Mouse (Mus musculus): ENCODE results near the gene Gm47996.
A peak's percentile ranks its signal among the peaks of the same experiment; 100 is the strongest.
"Not testable (repeated sequence)": the region's sequence is repeated elsewhere in the genome, so short reads cannot be mapped to it uniquely, and the experiment has no call there.

Gene Gm47996

DNA sequence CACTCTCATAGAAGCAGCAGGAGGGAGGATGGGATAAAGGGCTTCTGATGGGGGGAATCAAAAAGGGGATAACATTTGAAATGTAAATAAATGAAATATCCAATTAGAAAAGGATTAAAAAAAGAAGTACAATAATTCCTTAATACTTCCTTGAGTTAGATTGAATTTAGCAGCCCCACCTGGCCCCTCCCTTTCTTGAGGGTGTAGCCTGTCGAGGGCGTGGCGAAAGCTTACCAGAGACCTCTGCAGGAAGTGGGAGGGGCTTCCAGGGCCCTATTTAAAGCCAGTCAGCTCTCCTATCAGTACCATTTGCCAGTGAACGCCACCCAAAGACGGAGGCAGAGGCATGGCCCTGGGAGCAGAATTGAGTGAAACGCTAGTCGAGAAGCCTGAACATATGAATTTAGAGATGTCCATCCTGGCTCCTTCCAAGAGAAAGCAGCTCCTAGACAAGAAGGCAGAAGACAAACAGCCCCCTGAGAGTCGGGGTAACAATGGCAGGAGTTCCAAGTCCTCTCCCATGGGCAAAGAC is at the start of gene Gm47996:
Gene Gm47996, plus strand, starts transcription at position 308 of the 532 bp plus-strand sequence.
- not testable (repeated sequence) for DNase-seq

DNA sequence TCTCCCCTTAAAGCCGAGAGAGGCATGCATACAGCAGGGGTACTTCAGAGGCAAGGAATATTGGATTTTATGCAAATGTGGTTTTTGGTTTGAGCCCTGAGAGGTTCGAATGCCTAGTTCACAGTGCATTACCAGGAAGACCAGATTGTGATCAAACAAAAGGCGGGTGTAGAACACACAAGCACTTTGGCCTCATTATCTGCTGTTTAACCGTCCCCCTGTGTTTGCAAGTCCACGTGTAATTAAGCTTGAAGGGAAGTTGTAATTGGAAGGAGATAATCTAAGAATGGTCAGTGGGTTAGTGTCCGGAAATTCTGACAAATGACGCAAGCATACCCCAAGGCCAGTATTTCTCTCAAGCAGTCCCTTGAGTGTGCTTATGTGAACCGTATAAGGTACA is 43.9 kb upstream of the Gm47996 start:
- DNase-seq, result no peak

DNA sequence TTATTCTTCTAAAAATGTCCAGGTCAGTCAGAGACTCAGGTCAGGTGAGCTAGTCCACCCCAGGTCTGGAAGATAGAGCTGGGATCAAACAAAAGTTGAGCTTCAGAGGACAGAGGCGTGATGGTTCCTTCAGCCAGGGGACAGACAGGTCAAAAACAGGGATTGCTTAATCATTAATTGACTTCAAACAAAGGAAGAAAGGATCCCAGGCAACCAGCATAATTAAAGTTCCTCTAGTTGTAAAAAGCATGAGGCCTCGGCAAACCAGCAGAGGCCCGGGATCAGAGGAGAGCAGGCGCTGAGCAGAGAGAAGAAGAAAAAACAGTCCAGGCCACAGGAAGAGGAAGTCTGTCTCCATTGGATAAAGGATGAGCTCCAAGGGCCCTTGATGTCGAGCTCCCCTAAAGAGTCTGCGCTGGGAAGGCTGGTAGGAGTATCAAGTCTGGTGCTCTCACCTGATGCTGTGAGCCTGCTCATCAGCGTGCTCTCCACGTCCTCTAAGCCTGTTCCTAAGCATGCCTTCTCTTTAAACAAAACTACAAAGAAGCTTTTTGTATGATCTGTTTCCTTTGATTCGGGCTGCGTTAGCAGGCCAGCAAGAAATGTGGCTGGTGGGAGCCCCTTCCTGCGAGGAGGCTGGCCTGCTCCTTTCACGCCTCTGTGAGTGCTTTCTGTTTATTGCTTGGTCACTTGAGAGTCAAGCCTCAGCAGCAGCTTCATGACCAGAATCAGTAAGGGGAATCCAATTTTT is 42.5 kb upstream of the Gm47996 start:
- no peak for DNase-seq

DNA sequence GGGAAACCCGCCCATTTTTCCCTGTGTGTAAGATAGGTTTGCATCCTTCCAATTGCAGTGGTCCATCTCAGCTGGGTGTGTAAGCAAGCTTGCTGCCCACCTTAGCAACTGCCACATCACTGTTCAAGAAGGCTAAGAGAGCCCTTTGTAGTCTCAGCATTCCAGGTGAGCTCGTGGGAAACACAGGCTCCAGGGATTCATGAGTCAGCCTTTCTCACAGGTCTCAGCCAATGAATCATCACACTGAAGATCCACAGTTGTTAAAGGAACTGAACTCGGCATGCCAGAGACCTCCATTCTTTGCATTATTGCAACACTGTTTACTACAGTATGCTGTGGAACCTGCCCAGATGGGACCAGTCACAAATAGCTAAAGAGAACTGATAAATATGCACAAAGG is 41.3 kb upstream of the Gm47996 start:
- no peak for DNase-seq

DNA sequence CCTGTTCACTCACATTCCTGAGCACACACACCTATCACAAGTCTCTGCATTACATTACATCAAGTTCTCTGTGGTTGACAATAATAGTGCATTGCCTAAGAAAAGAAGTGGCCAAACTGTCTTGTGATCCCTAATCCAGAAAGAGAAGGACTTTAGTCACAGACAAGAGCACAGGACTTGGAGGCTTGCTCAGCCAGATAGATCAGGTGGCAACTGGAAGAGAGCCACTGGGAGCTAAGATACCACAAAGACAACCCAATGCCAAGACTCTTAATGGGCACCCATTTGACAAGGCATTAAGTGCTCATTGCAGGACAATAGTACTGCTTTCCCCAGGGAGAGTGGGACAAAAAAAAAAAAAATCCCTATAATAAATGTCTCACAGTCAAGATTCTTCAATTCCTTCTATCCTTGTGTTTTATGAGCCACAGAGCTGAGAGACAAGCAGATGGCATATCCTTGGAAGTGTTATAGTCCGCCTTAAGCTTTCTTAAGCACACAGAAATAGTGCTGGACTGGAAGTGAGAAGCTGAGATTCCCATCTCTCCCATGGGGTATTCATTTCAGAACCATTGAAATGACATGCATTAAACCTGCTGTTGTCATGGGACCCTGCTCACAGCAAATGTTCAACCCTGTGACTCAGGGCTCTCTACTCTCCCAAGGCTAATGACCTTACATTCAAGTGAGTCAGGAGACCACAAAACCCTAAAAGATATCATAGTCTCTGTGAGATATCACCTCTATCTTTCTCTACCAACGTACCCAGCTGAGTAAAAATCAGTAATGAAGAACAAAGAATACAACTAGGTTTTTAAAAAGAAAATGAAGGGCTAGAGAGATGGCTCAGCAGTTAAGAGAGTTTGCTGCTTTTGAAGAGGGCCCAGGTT is 38.1 kb upstream of the Gm47996 start:
- DNase-seq, result no peak

DNA sequence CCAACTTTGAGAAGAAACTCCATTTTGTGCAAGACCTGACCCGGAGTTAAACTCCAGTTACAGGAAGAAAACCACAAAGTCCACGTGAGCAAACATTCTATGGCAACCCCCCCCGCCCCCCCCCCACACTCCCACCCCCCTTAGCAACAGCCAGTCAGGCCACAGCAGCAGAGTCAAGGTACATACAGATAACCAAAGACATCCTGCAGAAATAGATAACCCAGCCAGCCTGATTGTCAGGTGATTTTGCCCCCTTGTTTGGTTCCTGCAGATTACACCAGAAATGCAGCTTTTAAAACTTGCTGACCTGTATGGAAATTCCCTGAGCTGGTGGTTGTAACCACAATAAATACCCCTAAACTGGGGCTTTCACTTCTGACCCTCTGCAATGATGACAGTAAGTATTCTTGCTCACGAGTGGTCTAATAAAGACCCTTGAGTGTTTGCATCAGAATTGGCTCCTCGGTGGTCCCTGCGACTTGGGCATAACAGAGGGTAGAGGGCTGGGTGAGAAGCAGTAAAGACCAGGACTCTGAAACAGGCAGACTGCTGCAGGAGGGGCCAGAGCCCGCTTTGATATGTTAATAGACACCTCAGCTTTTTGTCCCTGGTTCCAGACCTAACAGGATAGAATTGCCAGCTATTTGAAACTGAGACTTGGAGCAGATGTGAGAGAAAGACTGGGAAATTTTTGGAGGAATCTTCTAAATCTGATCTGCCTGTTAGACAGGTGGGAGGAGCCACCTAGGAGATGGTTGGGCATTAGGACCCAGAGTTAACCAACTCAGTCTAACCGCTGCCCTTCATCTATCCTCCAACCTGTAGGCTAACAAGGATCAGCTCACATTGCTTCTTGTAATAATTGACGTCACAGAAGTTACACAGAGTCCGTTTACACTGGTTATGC is 32.6 kb upstream of the Gm47996 start:
- peak; percentile 75 for DNase-seq

DNA sequence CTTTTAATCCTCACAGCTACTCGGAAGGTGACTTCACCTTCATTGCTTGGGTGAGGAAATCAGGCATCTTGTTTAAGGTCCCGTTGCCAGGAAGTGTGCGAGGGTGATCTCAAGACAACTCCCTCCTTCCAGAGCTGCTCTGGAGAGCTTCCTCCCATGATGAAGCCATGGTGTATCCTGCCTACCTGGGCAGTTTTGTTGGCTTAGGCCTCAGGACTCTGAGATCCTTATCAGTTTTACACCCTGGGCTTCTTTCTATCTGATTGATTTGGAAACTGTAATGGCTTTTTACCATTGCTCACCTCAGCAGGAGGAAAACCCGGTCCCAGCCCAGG is 32.0 kb upstream of the Gm47996 start:
- no peak for DNase-seq

DNA sequence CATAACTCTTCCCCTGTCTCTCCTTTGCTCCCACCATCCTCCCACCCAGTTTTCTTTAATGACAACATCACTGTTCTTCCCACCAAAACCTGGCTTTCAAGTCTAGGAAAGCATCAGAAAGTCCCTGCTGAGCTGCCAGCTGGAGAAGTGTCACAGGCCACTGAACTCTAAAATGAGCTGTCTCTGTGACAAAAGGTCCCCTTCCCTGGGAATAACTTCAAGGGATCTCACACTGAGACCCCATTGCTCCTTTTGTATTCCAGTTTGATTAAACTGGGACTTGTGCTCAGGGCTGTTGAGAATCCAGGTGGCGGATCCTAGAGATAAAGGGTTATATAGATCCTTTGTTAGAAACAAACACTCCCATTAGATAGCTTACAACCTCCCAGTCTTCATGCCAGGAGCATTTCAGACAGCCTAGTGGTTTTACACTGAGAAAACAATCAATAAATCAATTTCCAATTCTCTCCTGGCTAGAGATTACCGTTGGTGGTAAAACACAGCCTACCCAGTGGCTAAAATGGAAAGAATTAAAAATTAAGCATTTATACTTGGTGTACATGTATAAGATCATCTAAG is 31.3 kb upstream of the Gm47996 start:
- DNase-seq, result no peak

DNA sequence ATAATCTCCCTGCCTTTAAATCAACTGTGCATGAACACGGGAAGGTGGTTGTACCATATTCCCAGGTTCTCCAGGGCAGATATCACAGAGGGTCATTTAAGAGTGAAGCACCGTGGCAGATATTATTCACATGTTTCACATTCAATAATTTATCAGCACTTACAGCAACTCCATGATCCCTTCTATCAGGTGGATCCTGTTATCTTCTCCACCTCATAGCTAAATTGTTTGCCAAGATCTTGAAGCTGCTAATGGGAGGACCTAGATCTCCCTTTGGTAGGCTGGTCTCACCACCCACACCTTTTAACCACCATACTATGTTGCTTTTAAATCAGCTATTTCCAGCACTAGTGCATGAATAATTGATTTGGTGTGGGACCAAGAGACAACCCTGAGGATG is 29.8 kb upstream of the Gm47996 start:
- DNase-seq, result no peak

DNA sequence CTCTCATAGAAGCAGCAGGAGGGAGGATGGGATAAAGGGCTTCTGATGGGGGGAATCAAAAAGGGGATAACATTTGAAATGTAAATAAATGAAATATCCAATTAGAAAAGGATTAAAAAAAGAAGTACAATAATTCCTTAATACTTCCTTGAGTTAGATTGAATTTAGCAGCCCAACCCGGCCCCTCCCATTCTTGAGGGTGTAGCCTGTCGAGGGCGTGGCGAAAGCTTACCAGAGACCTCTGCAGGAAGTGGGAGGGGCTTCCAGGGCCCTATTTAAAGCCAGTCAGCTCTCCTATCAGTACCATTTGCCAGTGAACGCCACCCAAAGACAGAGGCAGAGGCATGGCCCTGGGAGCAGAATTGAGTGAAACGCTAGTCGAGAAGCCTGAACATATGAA is 27.7 kb upstream of the Gm47996 start, which contains the start of gene Gm47985:
Gene Gm47985, plus strand, starts transcription at position 272 of the 400 bp plus-strand sequence.
- not testable (repeated sequence) for DNase-seq

DNA sequence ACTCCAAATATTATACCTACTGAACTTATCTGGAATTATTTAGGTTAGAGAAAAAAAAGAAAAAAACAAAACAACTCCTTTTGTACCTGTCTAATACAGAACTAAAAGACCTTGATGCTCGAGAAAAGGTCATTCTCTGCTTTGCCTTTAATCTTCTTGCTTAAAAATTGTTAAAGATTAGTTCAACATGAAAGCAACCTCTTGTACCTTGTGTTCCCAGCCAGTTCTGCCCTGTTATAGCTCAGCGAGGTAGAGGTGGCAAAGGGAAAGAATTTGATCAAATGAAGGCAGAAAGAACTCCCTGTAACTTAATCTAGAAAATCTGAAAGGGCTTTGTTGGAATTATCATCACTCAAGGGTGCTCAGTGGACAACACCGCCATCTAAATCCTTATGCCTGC is 23.7 kb upstream of the Gm47996 start:
- DNase-seq, result not testable (repeated sequence)

DNA sequence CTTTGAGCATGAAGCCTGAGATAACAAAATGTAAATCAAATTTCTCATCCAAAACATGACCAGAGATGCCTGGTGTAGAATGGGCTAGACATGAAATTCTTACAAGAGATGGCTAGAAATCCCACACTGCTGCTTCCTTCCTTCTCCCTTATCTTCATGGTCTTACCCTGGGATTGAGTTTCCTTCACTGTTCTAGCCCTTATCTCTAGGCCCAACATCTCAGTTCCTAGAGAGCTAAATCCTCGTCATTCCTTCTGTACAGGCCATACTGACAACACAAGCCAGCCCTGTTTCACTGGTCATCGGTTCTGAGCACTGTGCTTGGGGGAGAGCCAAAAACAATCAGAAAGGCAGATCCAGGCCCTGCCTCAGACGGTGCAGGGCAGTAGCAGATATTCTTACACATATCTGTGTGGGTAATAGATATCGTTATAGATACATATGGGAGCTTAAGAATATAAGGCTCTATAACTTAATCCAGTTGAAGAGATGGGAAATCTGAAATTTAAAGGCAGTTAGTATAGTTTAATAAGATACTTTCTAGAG is 23.0 kb upstream of the Gm47996 start:
- not testable (repeated sequence) for DNase-seq

DNA sequence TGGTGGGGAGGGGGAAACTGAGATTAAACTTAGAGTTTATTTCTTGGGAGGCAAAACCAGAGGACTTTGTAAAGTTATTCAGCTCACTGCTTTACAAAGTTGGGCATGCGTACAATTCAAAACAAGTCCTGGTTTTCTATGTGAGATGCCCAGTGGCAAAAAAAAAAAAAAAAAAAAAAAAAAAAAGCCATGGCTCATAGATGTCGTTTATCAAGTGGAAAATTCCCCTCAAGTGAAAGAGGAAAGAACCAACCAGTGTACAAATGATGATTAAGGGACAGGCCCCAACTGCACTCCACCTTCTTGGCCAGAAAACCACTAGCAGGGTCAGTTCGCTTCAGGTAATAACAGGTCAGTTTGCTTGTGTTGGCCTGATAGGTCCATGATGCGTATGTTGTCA is 21.5 kb upstream of the Gm47996 start:
- no peak for DNase-seq

DNA sequence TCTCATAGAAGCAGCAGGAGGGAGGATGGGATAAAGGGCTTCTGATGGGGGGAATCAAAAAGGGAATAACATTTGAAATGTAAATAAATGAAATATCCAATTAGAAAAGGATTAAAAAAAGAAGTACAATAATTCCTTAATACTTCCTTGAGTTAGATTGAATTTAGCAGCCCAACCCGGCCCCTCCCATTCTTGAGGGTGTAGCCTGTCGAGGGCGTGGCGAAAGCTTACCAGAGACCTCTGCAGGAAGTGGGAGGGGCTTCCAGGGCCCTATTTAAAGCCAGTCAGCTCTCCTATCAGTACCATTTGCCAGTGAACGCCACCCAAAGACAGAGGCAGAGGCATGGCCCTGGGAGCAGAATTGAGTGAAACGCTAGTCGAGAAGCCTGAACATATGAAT is 17.9 kb upstream of the Gm47996 start, which contains the start of gene Gm8947:
Gene Gm8947, plus strand, starts transcription at position 302 of the 400 bp plus-strand sequence.
- not testable (repeated sequence) for DNase-seq

DNA sequence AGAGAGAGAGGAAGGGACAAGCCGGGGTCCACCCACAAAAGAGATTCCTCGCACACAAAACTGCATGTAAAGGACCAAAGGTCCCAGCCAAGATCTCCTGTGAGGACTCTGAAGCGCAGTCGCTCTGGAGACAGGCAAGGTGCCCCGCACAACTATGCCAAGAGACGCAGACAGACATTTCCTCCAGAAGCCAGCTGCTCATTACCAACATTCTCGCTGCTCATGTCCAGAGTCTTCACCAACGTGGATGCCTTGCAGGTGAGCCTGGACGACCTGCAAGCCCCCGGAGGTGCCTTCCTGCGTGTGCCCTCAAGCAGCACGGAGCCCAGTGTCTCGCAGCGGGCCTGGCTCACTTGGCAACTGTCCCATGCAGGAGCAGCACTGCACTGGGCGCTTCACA is 17.2 kb upstream of the Gm47996 start:
- not testable (repeated sequence) for DNase-seq

DNA sequence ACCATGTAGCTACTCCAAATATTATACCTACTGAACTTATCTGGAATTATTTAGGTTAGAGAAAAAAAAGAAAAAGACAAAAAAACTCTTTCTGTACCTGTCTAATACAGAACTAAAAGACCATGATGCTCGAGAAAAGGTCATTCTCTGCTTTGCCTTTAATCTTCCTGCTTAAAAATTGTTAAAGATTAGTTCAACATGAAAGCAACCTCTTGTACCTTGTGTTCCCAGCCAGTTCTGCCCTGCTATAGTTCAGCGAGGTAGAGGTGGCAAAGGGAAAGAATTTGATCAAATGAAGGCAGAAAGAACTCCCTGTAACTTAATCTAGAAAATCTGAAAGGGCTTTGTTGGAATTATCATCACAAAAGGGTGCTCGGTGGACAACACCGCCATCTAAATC is 13.9 kb upstream of the Gm47996 start:
- DNase-seq, result not testable (repeated sequence)

DNA sequence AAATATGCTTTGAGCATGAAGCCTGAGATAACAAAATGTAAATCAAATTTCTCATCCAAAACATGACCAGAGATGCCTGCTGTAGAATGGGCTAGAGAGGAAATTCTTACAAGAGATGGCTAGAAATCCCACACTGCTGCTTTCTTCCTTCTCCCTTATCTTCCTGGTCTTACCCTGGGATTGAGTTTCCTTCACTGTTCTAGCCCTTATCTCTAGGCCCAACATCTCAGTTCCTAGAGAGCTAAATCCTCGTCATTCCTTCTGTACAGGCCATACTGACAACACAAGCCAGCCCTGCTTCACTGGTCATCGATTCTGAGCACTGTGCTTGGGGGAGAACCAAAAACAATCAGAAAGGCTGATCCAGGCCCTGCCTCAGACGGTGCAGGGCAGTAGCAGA is 13.2 kb upstream of the Gm47996 start:
- not testable (repeated sequence) for DNase-seq

DNA sequence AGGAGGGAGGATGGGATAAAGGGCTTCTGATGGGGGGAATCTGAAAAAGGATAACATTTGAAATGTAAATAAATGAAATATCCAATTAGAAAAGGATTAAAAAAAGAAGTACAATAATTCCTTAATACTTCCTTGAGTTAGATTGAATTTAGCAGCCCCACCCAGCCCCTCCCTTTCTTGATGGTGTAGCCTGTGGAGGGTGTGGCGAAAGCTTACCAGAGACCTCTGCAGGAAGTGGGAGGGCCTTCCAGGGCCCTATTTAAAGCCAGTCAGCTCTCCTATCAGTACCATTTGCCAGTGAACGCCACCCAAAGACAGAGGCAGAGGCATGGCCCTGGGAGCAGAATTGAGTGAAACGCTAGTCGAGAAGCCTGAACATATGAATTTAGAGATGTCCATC is 11.8 kb upstream of the Gm47996 start, which contains the start of gene Gm47995:
Gene Gm47995, plus strand, starts transcription at position 329 of the 400 bp plus-strand sequence.
- peak; percentile 88 for DNase-seq

DNA sequence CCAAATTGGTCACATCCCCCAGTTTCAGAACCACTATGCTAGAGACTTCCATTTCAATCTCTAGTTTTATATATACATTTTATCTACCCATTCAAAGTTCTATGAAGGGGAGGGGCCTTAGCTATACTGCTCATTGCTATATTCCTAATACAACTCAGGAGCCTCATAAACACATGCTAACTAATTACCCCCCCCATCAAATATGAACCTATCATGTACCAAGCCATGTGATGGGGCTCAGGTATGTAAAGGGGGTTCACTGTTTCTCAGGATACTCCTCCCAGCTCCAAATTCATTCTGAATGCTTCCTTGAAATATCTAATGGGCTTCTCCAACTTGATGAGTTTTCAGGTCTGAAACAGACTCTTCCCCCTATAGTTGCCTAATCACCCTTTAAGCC is 9.3 kb upstream of the Gm47996 start:
- DNase-seq, result not testable (repeated sequence)

DNA sequence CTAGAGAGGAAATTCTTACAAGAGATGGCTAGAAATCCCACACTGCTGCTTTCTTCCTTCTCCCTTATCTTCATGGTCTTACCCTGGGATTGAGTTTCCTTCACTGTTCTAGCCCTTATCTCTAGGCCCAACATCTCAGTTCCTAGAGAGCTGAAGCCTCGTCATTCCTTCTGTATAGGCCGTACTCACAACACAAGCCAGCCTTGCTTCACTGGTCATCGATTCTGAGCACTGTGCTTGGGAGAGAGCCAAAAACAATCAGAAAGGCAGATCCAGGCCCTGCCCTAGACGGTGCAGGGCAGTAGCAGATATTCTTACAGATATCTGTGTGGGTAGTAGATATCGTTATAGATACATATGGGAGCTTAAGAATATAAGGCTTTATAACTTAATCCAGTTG is 7.2 kb upstream of the Gm47996 start:
- DNase-seq, result not testable (repeated sequence)

DNA sequence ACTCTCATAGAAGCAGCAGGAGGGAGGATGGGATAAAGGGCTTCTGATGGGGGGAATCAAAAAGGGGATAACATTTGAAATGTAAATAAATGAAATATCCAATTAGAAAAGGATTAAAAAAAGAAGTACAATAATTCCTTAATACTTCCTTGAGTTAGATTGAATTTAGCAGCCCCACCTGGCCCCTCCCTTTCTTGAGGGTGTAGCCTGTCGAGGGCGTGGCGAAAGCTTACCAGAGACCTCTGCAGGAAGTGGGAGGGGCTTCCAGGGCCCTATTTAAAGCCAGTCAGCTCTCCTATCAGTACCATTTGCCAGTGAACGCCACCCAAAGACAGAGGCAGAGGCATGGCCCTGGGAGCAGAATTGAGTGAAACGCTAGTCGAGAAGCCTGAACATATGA is 6.1 kb upstream of the Gm47996 start, which contains the start of gene 3110040M04Rik:
Gene 3110040M04Rik, plus strand, starts transcription at position 304 of the 400 bp plus-strand sequence.
- DNase-seq, result not testable (repeated sequence)

DNA sequence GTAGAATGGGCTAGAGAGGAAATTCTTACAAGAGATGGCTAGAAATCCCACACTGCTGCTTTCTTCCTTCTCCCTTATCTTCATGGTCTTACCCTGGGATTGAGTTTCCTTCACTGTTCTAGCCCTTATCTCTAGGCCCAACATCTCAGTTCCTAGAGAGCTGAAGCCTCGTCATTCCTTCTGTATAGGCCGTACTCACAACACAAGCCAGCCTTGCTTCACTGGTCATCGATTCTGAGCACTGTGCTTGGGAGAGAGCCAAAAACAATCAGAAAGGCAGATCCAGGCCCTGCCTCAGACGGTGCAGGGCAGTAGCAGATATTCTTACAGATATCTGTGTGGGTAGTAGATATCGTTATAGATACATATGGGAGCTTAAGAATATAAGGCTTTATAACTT is 1.4 kb upstream of the Gm47996 start:
- DNase-seq, result not testable (repeated sequence)
